Mouse (Mus musculus): ENCODE data around the gene Trim65. TPM values are rescaled to one million over a fixed set of nuclear protein-coding genes. Genes with fewer than 3 reads are reported as not detected.

The Trim65 gene
- polyA plus RNA-seq, 1 experiment from 2014 or later = 1.9 TPM

DNA sequence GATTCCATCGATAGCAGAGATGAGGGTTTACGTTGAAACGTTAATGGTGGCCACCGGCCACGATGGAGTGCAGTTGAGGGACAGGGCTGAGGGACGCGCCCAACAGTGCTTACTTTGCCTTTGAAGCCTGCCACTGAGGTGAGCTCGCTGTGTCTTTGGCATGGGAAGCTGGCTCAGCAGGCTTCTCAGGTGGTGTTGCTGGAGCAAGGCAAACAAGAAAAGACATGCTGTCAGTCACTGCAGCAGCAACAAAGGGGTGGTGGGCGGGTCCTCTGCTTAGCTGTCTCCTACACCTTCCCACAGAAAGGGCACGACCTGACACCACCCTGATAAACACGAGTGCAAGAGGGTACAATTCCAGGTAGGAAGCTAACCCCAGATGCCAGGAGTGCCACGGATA, 30.4 kb upstream of the Trim65 start:
- no peaks in the 10 kb centered on the region for H3K27me3 ChIP-seq

DNA sequence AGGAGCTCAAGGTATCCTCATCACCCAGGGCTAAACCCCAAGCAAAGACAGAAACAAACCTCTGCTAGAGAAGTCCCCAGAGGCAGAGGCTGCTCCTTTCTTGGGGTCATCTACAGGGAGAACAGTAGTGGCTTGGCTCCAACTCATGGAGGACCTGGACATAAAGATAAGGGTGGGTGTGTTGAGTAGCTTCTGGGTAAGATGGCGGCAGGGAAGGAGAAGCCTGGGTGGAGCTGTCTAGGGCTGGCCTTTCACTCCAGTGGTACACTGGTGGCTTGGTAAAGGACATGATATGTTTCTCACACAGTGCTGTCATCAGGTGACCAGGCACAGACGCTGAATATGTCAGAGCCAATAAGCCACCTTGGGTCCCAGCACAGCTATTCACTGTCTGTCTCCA, 20.0 kb upstream of the Trim65 start:
- Histone ChIP-seq H3K4me2 (no peak overlapping the region), H3K27me3 (no peaks in the 10 kb centered on the region), H3K9ac (no peak overlapping the region), H3K9me3 (no peaks in the 10 kb centered on the region), H3K36me3 (peaks cover 100% of the 10 kb centered on the region), H3K27ac (no peak overlapping the region), H3K4me1 (replicated peaks) (peaks cover 6% of the 10 kb centered on the region; the same call in 1 of the 2 replicates), H3K4me3 (no peak overlapping the region)
- no peak for ATAC-seq (ENCODE audit: low FRiP score)
- WGBS = 91% methylated on average over 2 of the region's 2 CpGs

More for the DNA sequence above, 30.4 kb upstream of the Trim65 start:
- Histone ChIP-seq H3K4me2 (no peak overlapping the region), H3K36me3 (peaks cover 79% of the 10 kb centered on the region), H3K27ac (no peak overlapping the region), H3K9me3 (no peaks in the 10 kb centered on the region), H3K9ac (peak overlapping the region; percentile 43; the same call in 1 of the 2 replicates), H3K4me1 (replicated peaks) (peaks cover 27% of the 10 kb centered on the region), H3K4me3 (no peak overlapping the region)
- 68% methylated on average over 12 of the region's 12 CpGs for WGBS
- ATAC-seq (ENCODE audit: low FRiP score) = no peak

DNA sequence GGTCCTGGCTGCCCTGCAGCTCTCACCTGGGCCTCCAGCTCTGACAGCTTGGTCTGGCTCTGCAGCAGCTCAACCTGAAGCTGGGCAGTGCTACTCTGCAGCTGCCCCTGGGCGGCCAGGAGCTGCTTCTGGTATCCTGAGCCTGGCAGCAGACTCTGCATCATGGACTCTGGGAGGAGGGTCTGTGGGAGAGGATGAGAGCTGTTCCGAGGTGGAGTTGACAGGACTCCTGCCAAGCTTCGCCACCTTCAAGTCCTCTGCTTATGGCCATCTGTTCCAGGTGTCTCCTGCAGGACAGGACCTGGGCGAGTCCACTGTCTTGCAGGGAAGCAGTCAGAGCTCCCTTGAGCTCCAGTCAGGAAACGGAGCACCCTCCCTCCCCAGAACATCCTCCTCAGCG, 18.4 kb upstream of the Trim65 start:
- WGBS = 82% methylated on average over 6 of the region's 6 CpGs
- no peak for ATAC-seq (ENCODE audit: low FRiP score)
- H3K9ac ChIP-seq = peak overlapping the region; percentile 24; the same call in 1 of the 2 replicates
- no peaks in the 10 kb centered on the region for H3K27me3 ChIP-seq
- no peak overlapping the region for H3K4me3 ChIP-seq
- peaks cover 100% of the 10 kb centered on the region for H3K36me3 ChIP-seq
- H3K4me2 ChIP-seq = no peak overlapping the region
- H3K9me3 ChIP-seq = no peaks in the 10 kb centered on the region
- peaks cover 10% of the 10 kb centered on the region for H3K4me1 ChIP-seq (replicated peaks)
- 0 out of 2 replicates have a peak overlapping the region, but pooled peaks have one; percentile 23 for H3K27ac ChIP-seq

GRCm38 (mm10) chr11:116148761-116149221, 17.9 kb upstream of the Trim65 start:
- 0 out of 2 replicates have a peak overlapping the region, but pooled peaks have one; percentile 23 for H3K27ac ChIP-seq
- no peak overlapping the region for H3K4me3 ChIP-seq
- H3K4me1 ChIP-seq (replicated peaks) = peaks cover 10% of the 10 kb centered on the region
- no peaks in the 10 kb centered on the region for H3K27me3 ChIP-seq
- peak overlapping the region; percentile 24; the same call in 1 of the 2 replicates for H3K9ac ChIP-seq
- H3K36me3 ChIP-seq = peaks cover 100% of the 10 kb centered on the region
- no peak overlapping the region for H3K4me2 ChIP-seq
- WGBS = 69% methylated on average over 20 of the region's 20 CpGs
- ATAC-seq (ENCODE audit: low FRiP score) = no peak
- H3K9me3 ChIP-seq = no peaks in the 10 kb centered on the region

DNA sequence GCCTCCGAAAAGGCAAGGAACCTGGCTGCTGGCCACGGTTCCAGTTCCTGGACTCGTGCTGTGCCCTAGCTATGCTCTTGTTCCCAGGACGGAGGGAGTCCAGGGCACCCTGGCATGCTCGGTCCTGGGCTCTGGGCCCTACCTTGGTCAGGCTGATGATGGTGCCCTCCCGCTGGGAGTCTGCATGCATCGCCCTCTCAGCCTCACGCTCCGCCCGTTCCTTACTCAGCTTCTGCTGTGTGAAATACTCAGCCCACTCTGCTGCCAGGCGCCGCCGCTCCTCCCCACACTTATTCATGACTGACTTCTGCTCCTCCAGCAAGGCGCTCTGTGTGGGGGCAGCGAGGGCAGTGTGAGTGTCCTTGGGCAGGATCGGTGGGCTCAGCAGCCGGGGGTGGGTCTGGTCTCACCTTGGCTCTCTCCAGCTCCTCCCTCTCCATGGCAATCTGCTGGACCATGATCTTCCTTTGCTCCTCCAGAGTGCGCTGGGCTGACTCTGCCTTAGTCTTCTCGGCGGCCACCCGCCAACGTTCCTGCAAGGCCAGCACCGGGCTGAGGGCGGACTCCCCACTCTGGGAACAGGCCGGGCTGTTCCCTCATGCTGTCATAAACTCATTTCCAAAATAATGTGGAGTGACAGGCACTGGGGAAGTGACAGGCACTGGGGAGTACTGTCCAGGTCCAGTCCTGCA, 15.5 kb upstream of the Trim65 start:
- no peaks in the 10 kb centered on the region for H3K9me3 ChIP-seq

DNA sequence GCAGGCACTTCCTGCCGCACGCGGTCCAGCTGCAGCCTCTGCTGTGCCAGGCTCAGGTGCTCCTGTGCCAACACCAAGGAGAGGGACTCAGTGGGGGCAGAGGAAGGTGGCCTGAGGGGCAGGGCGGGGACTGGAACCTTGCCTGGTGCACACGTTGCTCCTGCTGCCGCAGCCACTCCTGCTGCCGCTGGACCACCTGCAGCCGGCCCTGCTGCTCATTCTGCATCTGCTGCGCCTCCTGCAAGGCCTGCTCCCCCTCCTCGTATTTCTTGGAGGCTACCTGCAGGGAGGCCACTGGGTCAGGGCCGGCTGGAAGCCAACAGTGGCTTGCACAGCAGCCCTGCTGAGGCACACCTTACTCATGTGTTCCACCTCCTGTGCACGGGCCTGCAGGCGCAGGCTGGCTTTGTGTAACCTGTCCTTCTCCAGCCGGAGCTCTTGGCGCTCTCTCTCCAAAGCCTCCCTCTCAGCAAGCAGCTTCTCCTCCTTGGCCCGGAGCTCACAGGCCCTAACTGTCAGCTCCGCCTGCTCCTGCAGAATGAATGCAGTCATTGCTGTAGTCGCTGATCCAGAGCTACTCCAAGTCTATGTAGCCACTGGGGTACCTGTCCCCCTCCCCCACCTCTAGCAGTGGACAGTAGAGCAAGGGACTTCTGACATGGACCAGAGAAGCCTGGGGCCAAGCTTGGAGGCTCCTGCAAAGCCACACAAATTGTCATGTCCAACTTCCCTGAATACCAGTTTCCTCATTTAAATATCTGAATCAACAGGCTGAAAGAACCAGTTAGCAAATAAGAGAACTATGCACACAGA, 14.8 kb upstream of the Trim65 start:
- H3K4me2 ChIP-seq = no peak overlapping the region
- H3K9me3 ChIP-seq = no peaks in the 10 kb centered on the region
- no peak overlapping the region for H3K4me3 ChIP-seq
- ATAC-seq (ENCODE audit: low FRiP score) = no peak
- H3K9ac ChIP-seq = no peak overlapping the region
- 56% methylated on average over 18 of the region's 18 CpGs for WGBS
- peaks cover 95% of the 10 kb centered on the region for H3K36me3 ChIP-seq
- peak overlapping the region; percentile 48 for H3K27ac ChIP-seq
- H3K4me1 ChIP-seq (replicated peaks) = peaks cover 10% of the 10 kb centered on the region
- H3K27me3 ChIP-seq = no peaks in the 10 kb centered on the region

More for the DNA sequence above, 15.5 kb upstream of the Trim65 start:
- no peak overlapping the region for H3K4me3 ChIP-seq
- ATAC-seq (ENCODE audit: low FRiP score) = no peak
- peaks cover 10% of the 10 kb centered on the region for H3K4me1 ChIP-seq (replicated peaks)
- no peak overlapping the region for H3K4me2 ChIP-seq
- peaks cover 100% of the 10 kb centered on the region for H3K36me3 ChIP-seq
- no peaks in the 10 kb centered on the region for H3K27me3 ChIP-seq
- 76% methylated on average over 25 of the region's 25 CpGs for WGBS
- H3K27ac ChIP-seq = peak overlapping the region; percentile 48; the same call in 1 of the 2 replicates
- H3K9ac ChIP-seq = no peak overlapping the region

DNA sequence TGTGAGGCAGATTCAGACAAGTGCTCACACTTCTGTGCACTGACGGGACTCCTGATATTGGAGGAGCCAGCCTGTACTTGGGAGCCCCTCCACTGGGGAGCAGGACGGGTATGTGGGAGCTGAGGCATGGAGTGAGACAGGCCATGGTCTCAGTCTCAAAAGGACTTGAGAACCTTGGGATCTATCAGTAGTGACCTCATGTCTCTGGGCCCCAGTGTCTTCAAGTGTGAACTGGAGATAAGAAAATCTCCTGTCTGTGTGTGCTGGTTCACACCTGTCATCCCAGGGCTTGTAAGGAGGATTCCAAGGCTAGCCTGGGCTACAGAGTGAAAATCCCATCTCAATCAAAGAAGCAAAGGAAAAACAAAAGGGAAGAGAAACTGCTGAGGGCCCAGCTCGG, 12.5 kb upstream of the Trim65 start:
- H3K27me3 ChIP-seq = no peaks in the 10 kb centered on the region
- H3K4me3 ChIP-seq = no peak overlapping the region
- H3K27ac ChIP-seq = no peak overlapping the region
- H3K4me1 ChIP-seq (replicated peaks) = peaks cover 7% of the 10 kb centered on the region; the same call in 1 of the 2 replicates
- no peak overlapping the region for H3K9ac ChIP-seq
- H3K36me3 ChIP-seq = peaks cover 73% of the 10 kb centered on the region
- 92% methylated on average over 3 of the region's 3 CpGs for WGBS
- H3K4me2 ChIP-seq = no peak overlapping the region
- H3K9me3 ChIP-seq = no peaks in the 10 kb centered on the region
- no peak for ATAC-seq (ENCODE audit: low FRiP score)

DNA sequence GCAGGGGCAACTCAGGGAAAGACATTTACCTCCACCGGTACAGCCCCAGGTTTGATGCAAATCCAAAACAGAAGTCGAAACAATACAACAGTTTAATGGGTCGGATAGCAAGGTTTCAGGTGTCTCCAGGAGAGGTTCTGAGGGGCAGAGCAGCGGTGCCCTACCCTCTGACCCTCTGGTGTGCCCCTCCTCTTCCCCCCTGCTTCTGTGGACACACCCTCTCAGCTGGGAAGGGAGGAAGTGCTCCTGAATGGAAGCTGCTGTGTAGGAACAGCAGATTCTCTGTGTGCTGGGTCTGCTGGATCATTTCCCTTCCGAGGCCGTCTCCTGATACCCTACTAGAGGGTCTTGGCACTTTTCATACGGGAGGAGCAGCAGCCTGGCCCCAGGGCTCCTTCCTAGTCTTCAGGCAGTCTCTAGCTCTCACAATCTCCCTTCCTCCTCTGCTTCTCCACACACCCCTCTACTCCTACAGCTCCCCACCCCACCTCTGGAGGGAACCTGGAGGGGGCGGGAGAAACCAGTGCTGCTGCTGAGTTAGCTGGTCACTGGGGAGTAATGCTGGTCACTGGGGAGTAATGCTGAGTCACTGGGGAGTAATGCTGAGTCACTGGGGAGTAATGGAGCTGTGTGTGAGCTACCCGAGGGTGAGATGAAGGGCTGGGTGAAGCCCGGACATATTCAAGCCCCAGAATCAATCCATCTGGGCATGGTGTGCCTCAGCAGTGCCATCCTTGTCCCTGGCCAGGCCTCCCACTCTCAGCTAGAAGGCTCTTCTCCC, 11.5 kb upstream of the Trim65 start:
- H3K27me3 ChIP-seq = no peaks in the 10 kb centered on the region
- WGBS = 71% methylated on average over 10 of the region's 10 CpGs
- no peak overlapping the region for H3K9ac ChIP-seq
- no peak overlapping the region for H3K4me2 ChIP-seq
- no peaks in the 10 kb centered on the region for H3K9me3 ChIP-seq
- no peak overlapping the region for H3K27ac ChIP-seq
- ATAC-seq (ENCODE audit: low FRiP score) = no peak
- peaks cover 16% of the 10 kb centered on the region for H3K4me1 ChIP-seq (replicated peaks)
- H3K36me3 ChIP-seq = peaks cover 62% of the 10 kb centered on the region
- H3K4me3 ChIP-seq = no peak overlapping the region

- Histone ChIP-seq H3K4me1 (replicated peaks) (peaks cover 16% of the 10 kb centered on the region), H3K27me3 (no peaks in the 10 kb centered on the region), H3K9me3 (no peaks in the 10 kb centered on the region), H3K9ac (peak within 1 kb of the TSS; percentile 82), H3K4me2 (peak within 1 kb of the TSS; percentile 72), H3K27ac (peak within 1 kb of the TSS; percentile 83), H3K4me3 (peak within 1 kb of the TSS; percentile 86), H3K36me3 (peaks cover 52% of the 10 kb centered on the region)
- WGBS = under 1% methylated on average over 58 of the region's 60 CpGs
- peak; percentile 93 for ATAC-seq (ENCODE audit: low FRiP score)
Measured at GRCm38 (mm10) chr11:116138468-116139138, 7.7 kb upstream of the Trim65 start, which contains the start of gene Mrpl38. Mrpl38 (minus strand) TSS chr11:116138868.

DNA sequence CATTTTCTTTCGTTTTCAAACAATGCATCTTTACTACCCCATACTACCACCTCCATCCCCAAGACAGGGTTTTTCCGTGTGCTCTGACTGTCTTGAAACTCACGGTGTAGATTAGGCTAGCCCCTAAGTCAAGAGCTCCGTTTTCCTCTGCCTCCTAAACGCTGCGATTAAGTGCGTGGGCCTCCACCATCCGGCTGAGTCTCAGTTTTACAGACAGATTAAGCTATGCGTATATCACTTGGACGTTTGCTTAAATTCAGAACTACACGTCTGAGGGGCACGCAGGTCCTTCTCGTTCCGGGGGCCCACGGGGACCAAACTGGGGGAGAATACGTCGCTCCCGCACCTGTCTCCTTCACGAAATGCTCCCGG, 7.2 kb upstream of the Trim65 start:
- peak overlapping the region; percentile 82 for H3K9ac ChIP-seq
- H3K9me3 ChIP-seq = no peaks in the 10 kb centered on the region
- peak; percentile 6; the same call in 1 of the 2 replicates for ATAC-seq (ENCODE audit: low FRiP score)
- H3K36me3 ChIP-seq = peaks cover 52% of the 10 kb centered on the region
- peak overlapping the region; percentile 83 for H3K27ac ChIP-seq
- peak overlapping the region; percentile 86 for H3K4me3 ChIP-seq
- under 1% methylated on average over 20 of the region's 20 CpGs for WGBS
- peaks cover 16% of the 10 kb centered on the region for H3K4me1 ChIP-seq (replicated peaks)
- no peaks in the 10 kb centered on the region for H3K27me3 ChIP-seq
- H3K4me2 ChIP-seq = peak overlapping the region; percentile 72

GRCm38 (mm10) chr11:116134171-116134570, 3.2 kb upstream of the Trim65 start:
- ATAC-seq (ENCODE audit: low FRiP score) = no peak
- 90% methylated on average over 10 of the region's 10 CpGs for WGBS

More at GRCm38 (mm10) chr11:116134171-116134570, 3.2 kb upstream of the Trim65 start:
- Histone ChIP-seq H3K4me1 (replicated peaks) (peaks cover 40% of the 10 kb centered on the region), H3K9ac (no peak overlapping the region), H3K27me3 (0 out of 2 replicates have a peak, but pooled peaks cover under 1% of the 10 kb centered on the region), H3K9me3 (no peaks in the 10 kb centered on the region), H3K36me3 (peaks cover 47% of the 10 kb centered on the region), H3K4me3 (no peak overlapping the region), H3K4me2 (no peak overlapping the region), H3K27ac (no peak overlapping the region)

Data from hindbrain, embryonic 13.5 days (tissue).